Mouse (Mus musculus) G1E (cell line): ENCODE measurements around the gene Coq6. TPM values are rescaled to one million over a fixed set of nuclear protein-coding genes. Genes with fewer than 3 reads are reported as not detected.

Source experiments
- ATAC-seq: 2 replicates; pipeline ENCODE4 v1.8.0; 2016; ENCODE audit warnings: mild to moderate bottlenecking; ENCODE audit not compliant: insufficient number of reproducible peaks, poor library complexity, low FRiP score, severe bottlenecking; ENCODE audit errors: extremely low read depth
- DNase-seq: peaks from one replicate; pipeline ENCODE4 v3.0.0; 2012; ENCODE audit warnings: low spot score
- H3K27me3 ChIP-seq: 2 replicates; pipeline ENCODE4 v1.6.1; 2012; ENCODE audit warnings: mild to moderate bottlenecking, low read length, inconsistent platforms; ENCODE audit not compliant: insufficient read depth
- H3K36me3 ChIP-seq: replicated peaks from 2 replicates; pipeline ENCODE3; 2012; ENCODE audit warnings: mild to moderate bottlenecking, inconsistent platforms
- H3K4me1 ChIP-seq: 2 replicates; pipeline ENCODE4 v1.6.1; 2012; ENCODE audit warnings: low read depth, low read length, inconsistent platforms, mixed read lengths; ENCODE audit not compliant: insufficient read depth
- H3K4me3 ChIP-seq: 2 replicates; pipeline ENCODE4 v1.5.1; 2012; ENCODE audit warnings: low read depth, mild to moderate bottlenecking, inconsistent platforms, low read length, moderate library complexity, mixed read lengths
- H3K9me3 ChIP-seq: replicated peaks from 2 replicates; pipeline ENCODE4 v1.6.1; 2012; ENCODE audit warnings: inconsistent platforms
- CTCF ChIP-seq: IDR thresholded peaks from 2 replicates; pipeline ENCODE4 v1.5.1; 2012; ENCODE audit warnings: low read depth, low read length, inconsistent platforms, mixed read lengths
- GATA1 ChIP-seq: IDR thresholded peaks from 2 replicates; pipeline ENCODE4 v1.6.1; 2012; ENCODE audit warnings: borderline replicate concordance, low read length, inconsistent platforms, mixed read lengths
- GATA2 ChIP-seq: IDR thresholded peaks from 2 replicates; pipeline ENCODE4 v1.6.1; 2012; ENCODE audit warnings: low read depth, low read length, inconsistent platforms, borderline replicate concordance
- POLR2AphosphoS5 ChIP-seq: IDR thresholded peaks from 2 replicates; pipeline ENCODE4 v1.6.1; 2012; ENCODE audit warnings: low read depth, low read length, inconsistent platforms; ENCODE audit not compliant: insufficient replicate concordance
- TAL1 ChIP-seq: conservative IDR thresholded peaks from 2 replicates; pipeline ENCODE4 v1.6.1; 2012; ENCODE audit warnings: low read depth, low read length, inconsistent platforms, mixed read lengths
- polyA plus RNA-seq: library from polyadenylated mRNA; stranded (reverse); fragments of >175 nt; gene quantifications from 2 replicates; pipeline ENCODE4 v1.2.3, GENCODE M21; 2012
- total RNA-seq, 2 experiments: library from RNA; stranded (forward) in 1 of 2; stranded (reverse) in 1 of 2; fragments of 200-1000 nt in 1 of 2; fragments of >200 nt in 1 of 2; fragmentation: Nextera tagmentation in 1 of 2; gene quantifications; 2 replicates each; pipeline ENCODE4 v1.2.3; 2014 to 2017

The Coq6 gene
- 27.5 and 41.3 TPM in 2 replicates for total RNA-seq (2014; fragmentation: Nextera tagmentation)
- total RNA-seq (2017), result 20.7 and 29.2 TPM in 2 replicates
- 12.7 and 20.7 TPM in 2 replicates for polyA plus RNA-seq

- Histone ChIP-seq H3K4me3 (peak within 1 kb of the TSS; percentile 80), H3K27me3 (no peaks in the 10 kb centered on the region), H3K36me3 (peaks cover 26% of the 10 kb centered on the region), H3K9me3 (no peaks in the 10 kb centered on the region), H3K4me1 (peaks cover 66% of the 10 kb centered on the region)
- DNase-seq, result peak; percentile 99
- peak; percentile 92 for ATAC-seq
- TF ChIP-seq POLR2AphosphoS5, result peak; percentile 78; the same call in 1 of the 2 replicates
- no peak for TF ChIP-seq GATA1
- TF ChIP-seq TAL1, result no peak
- no peak for TF ChIP-seq GATA2
- TF ChIP-seq CTCF, result no peak
Measured at GRCm38 (mm10) chr12:84361555-84362489, at the start of gene Coq6, which contains the start of gene Fam161b. Coq6 (plus strand) TSS chr12:84361657. Fam161b (minus strand) TSS chr12:84361833.

GRCm38 (mm10) chr12:84316006-84316405, 45.5 kb upstream of the Coq6 start:
- Histone ChIP-seq H3K27me3 (no peaks in the 10 kb centered on the region), H3K4me1 (peaks cover 43% of the 10 kb centered on the region), H3K4me3 (peak overlapping the region; percentile 83), H3K36me3 (peaks cover 47% of the 10 kb centered on the region), H3K9me3 (no peaks in the 10 kb centered on the region)
- DNase-seq, result no peak
- no peak for TF ChIP-seq POLR2AphosphoS5
- TF ChIP-seq GATA2, result no peak
- TF ChIP-seq GATA1, result no peak
- TF ChIP-seq TAL1, result no peak
- no peak for TF ChIP-seq CTCF
- no peak for ATAC-seq

GRCm38 (mm10) chr12:84316721-84317621, 44.5 kb upstream of the Coq6 start, which contains the start of gene Zfp410:
Zfp410 (plus strand) TSS chr12:84316852.
- ATAC-seq (peak; percentile 80), DNase-seq (peak; percentile 92)
- H3K9me3 ChIP-seq, result no peaks in the 10 kb centered on the region
- H3K36me3 ChIP-seq, result peaks cover 41% of the 10 kb centered on the region
- H3K4me3 ChIP-seq, result peak within 1 kb of the TSS; percentile 83
- peaks cover 47% of the 10 kb centered on the region for H3K4me1 ChIP-seq
- TF ChIP-seq GATA1, result no peak
- no peak for TF ChIP-seq GATA2
- H3K27me3 ChIP-seq, result no peaks in the 10 kb centered on the region

GRCm38 (mm10) chr12:84327111-84327512, 34.3 kb upstream of the Coq6 start:
- Histone ChIP-seq H3K27me3 (no peaks in the 10 kb centered on the region), H3K9me3 (no peaks in the 10 kb centered on the region), H3K4me3 (no peak overlapping the region), H3K36me3 (peaks cover 84% of the 10 kb centered on the region), H3K4me1 (peaks cover 6% of the 10 kb centered on the region)
- DNase-seq (no peak), ATAC-seq (no peak)
- TF ChIP-seq POLR2AphosphoS5 (no peak), GATA2 (no peak), CTCF (no peak), GATA1 (no peak)

- Histone ChIP-seq H3K36me3 (peaks cover 92% of the 10 kb centered on the region), H3K27me3 (no peaks in the 10 kb centered on the region), H3K9me3 (no peaks in the 10 kb centered on the region), H3K4me3 (peak overlapping the region; percentile 7; the same call in 1 of the 2 replicates), H3K4me1 (peaks cover 15% of the 10 kb centered on the region)
- TF ChIP-seq GATA1 (no peak), TAL1 (no peak)
- ATAC-seq, result 0 out of 2 replicates have a peak, but pooled peaks have one; percentile 15
- DNase-seq, result peak; percentile 58
Measured at GRCm38 (mm10) chr12:84336963-84337625, 24.4 kb upstream of the Coq6 start.
